Mouse (Mus musculus): ENCODE results near the gene Galp. TPM values are rescaled to one million over a fixed set of nuclear protein-coding genes. Genes with fewer than 3 reads are reported as not detected.
"Not testable (repeated sequence)": the region's sequence is repeated elsewhere in the genome, so short reads cannot be mapped to it uniquely, and the experiment has no call there.

Galp gene
- polyA plus RNA-seq, 1 experiment from 2014 or later = not detected

DNA sequence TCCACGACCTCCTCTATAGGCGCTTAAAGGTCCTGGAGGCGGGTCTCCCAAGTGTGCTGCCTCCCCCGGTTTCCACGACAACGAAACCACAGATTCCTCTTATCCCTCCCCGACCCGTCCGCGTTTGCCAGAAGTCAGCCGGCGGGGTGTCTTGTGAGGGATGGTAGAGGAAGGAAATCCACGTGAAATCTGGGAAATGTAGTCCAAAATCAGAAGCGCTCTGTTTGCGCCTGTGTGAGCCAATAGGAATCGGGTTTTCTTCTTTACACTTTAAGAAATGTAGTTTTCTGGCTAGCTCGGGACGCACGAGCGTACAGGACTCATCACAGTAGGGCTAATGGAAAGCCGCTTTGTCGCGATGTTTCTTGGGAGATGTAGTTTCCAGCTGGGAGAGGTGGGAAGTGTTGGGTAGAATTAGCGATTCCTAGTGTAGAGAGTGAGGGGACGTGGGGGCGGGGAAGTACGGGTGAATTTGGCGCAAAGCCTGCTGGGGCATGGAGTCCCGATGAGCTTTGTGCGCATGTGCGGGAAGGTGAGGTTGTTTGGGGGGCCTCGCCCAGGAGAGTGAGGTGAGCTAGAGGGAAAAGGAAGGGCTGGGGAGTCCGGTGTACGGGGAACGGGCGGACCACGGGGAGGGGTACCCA lies 24.8 kb upstream of the Galp start, which contains the start of gene Zfp444:
Zfp444 (plus strand) TSS at position 221 of the 644 bp plus-strand sequence.
- H3K4me2 ChIP-seq (ENCODE audit: low read length) = peak within 1 kb of the TSS; percentile 79
- no peaks in the 10 kb centered on the region for H3K27me3 ChIP-seq (replicated peaks; ENCODE audit: control insufficient read depth, insufficient read depth, low read length)
- peak within 1 kb of the TSS; percentile 60 for H3K4me3 ChIP-seq (replicated peaks; ENCODE audit: low read length)
- H3K27ac ChIP-seq (ENCODE audit: low read length) = peak within 1 kb of the TSS; percentile 73
- ATAC-seq = peak; percentile 97
- no peaks in the 10 kb centered on the region for H3K36me3 ChIP-seq (ENCODE audit: control insufficient read depth, insufficient read depth)
- peaks cover 19% of the 10 kb centered on the region for H3K4me1 ChIP-seq (replicated peaks; ENCODE audit: control insufficient read depth, insufficient read depth, low read length)
- under 1% methylated on average over 37 of the region's 37 CpGs for WGBS
- peak within 1 kb of the TSS; percentile 74 for H3K9ac ChIP-seq (replicated peaks; ENCODE audit: low read depth, low read length)
- no peaks in the 10 kb centered on the region for H3K9me3 ChIP-seq (ENCODE audit: control insufficient read depth, low read length)

DNA sequence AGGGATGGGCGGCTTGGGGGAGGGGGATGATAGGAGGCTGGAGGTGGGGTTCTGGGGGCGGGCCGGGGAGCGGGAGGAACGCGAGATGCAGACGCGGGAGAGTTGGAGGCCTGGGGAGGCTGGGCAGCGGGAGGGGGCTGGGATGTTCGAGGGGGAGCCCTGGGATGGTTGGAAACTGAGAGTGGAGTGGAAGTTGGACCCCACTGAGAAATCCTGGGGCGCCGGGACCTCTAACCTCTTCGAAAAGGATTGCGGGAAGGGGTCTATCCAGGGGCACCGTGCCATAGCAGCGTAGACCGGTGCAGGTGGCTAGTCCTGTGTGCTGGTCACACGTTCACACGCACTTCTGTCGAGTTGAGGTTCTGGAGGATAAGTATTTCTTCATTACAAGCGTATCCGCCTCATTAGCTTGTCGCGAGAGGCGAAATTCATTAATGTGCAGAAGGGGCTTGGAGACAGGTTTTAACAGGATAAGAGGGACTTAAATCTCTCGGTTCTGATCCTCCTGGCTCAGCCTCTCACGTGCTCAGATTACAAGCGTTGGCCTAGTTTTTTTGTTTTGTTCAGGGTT lies 24.1 kb upstream of the Galp start:
- Histone ChIP-seq H3K36me3 (ENCODE audit: control insufficient read depth, insufficient read depth) (no peaks in the 10 kb centered on the region), H3K4me2 (ENCODE audit: low read length) (peak overlapping the region; percentile 79), H3K9me3 (ENCODE audit: control insufficient read depth, low read length) (no peaks in the 10 kb centered on the region), H3K4me1 (replicated peaks; ENCODE audit: control insufficient read depth, insufficient read depth, low read length) (peaks cover 19% of the 10 kb centered on the region), H3K4me3 (replicated peaks; ENCODE audit: low read length) (peak overlapping the region; percentile 60), H3K27ac (ENCODE audit: low read length) (peak overlapping the region; percentile 20), H3K27me3 (replicated peaks; ENCODE audit: control insufficient read depth, insufficient read depth, low read length) (no peaks in the 10 kb centered on the region), H3K9ac (replicated peaks; ENCODE audit: low read depth, low read length) (peak overlapping the region; percentile 74)
- under 1% methylated on average over 27 of the region's 28 CpGs for WGBS
- ATAC-seq = peak; percentile 2; the same call in 1 of the 2 replicates

DNA sequence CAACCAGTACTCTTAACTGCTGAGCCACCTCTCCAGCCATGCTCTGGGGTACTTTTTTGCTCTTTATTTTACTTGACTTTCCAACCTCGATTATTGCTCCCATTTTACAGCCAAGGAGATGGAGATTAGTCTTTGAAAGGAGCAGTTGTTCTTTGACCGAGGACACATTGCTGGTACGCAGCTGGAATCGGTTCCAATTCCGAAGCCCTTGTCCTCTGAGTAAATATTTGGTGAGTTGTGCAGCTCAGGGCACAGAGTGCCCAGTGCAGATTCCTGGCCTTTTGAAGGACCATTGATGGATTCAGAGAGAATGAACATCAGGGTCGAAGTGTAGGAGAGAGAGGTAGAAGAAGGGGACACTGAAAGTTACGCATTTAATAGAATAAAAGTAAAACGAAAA lies 23.0 kb upstream of the Galp start:
- Histone ChIP-seq H3K4me1 (replicated peaks; ENCODE audit: control insufficient read depth, insufficient read depth, low read length) (peaks cover 19% of the 10 kb centered on the region), H3K36me3 (ENCODE audit: control insufficient read depth, insufficient read depth) (no peaks in the 10 kb centered on the region), H3K27ac (ENCODE audit: low read length) (no peak overlapping the region), H3K4me2 (ENCODE audit: low read length) (no peak overlapping the region), H3K27me3 (replicated peaks; ENCODE audit: control insufficient read depth, insufficient read depth, low read length) (no peaks in the 10 kb centered on the region), H3K4me3 (replicated peaks; ENCODE audit: low read length) (no peak overlapping the region), H3K9me3 (ENCODE audit: control insufficient read depth, low read length) (no peaks in the 10 kb centered on the region), H3K9ac (replicated peaks; ENCODE audit: low read depth, low read length) (no peak overlapping the region)
- no peak for ATAC-seq
- 93% methylated on average over 8 of the region's 8 CpGs for WGBS

DNA sequence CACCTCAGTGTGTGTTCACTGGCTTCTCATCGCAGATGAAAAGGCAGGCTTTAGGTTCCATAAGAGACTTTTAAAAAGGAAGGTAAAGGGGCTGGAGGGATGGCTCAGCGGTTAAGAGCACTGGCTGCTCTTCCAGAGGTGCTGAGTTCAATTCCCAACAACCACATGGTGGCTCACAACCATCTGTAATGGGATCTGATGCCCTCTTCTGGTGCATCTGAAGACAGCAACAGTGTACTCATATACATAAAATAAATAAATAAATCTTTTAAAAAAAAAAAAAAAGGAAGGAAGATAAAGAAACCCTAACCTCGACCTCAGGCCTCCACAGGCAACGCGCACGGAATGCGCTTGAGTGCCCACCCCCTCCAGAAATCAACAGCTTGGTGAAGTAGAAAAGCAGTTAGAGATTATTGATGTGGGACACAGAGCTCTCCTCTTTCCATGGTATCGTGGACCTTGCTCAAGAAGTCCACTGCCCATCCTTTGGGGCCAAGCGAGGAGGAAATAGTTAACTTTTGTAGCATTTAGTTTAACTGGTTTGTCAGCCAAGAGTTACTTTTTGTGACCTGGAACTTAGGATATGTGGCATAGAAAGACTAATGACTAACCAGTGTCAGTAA lies 22.4 kb upstream of the Galp start:
- not testable (repeated sequence) for H3K4me3 ChIP-seq (replicated peaks; ENCODE audit: low read length); ATAC-seq; H3K9me3 ChIP-seq (ENCODE audit: control insufficient read depth, low read length); H3K27ac ChIP-seq (ENCODE audit: low read length); H3K9ac ChIP-seq (replicated peaks; ENCODE audit: low read depth, low read length); H3K4me2 ChIP-seq (ENCODE audit: low read length); H3K36me3 ChIP-seq (ENCODE audit: control insufficient read depth, insufficient read depth); H3K27me3 ChIP-seq (replicated peaks; ENCODE audit: control insufficient read depth, insufficient read depth, low read length)
- 89% methylated on average over 9 of the region's 9 CpGs for WGBS
- peaks cover 19% of the 10 kb centered on the region for H3K4me1 ChIP-seq (replicated peaks; ENCODE audit: control insufficient read depth, insufficient read depth, low read length)

DNA sequence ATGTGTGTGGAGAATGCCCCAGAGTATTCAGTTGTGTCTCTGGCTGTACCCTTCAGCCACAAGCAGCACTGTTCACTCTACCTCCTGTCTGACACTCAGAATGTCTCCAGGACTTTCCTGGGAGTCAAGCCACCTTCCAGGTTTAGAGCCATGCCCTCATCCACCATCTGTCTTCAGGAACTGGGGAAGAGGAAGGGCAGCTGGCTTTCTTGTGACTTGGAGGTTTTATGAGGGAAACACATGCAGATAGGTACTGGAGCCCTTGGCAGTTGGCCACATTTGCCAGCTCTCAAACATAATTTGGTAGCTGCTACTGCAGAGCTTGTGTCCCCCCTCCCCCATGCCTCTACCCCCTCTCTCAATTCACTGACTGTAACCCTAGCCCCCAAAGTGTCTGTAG lies 17.9 kb upstream of the Galp start:
- H3K27me3 ChIP-seq (replicated peaks; ENCODE audit: control insufficient read depth, insufficient read depth, low read length) = no peaks in the 10 kb centered on the region
- peaks cover 2% of the 10 kb centered on the region for H3K36me3 ChIP-seq (ENCODE audit: control insufficient read depth, insufficient read depth)
- H3K27ac ChIP-seq (ENCODE audit: low read length) = no peak overlapping the region
- H3K9me3 ChIP-seq (ENCODE audit: control insufficient read depth, low read length) = no peaks in the 10 kb centered on the region
- no peak overlapping the region for H3K4me3 ChIP-seq (replicated peaks; ENCODE audit: low read length)
- no peak overlapping the region for H3K9ac ChIP-seq (replicated peaks; ENCODE audit: low read depth, low read length)
- H3K4me2 ChIP-seq (ENCODE audit: low read length) = no peak overlapping the region
- no peaks in the 10 kb centered on the region for H3K4me1 ChIP-seq (replicated peaks; ENCODE audit: control insufficient read depth, insufficient read depth, low read length)
- ATAC-seq = no peak

DNA sequence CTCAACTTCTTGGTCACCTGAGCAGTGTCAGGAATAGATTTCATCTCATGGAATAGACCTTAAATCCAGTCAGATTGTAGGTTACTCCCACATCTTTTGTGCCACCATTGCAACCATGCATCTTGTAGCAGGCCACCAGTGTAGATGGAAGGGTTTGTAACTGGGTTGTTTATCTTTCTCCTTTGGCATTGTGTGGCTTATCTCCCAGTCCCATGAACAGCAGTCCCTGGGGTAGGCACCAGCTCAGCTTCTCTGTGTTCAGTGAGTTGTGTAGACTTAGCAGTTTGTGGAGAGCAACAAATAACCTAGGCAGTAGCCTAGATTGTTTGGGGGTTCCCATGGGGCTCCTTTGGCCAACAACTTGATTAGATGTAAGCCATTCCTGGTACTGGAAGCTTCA lies 14.0 kb upstream of the Galp start:
- no peak overlapping the region for H3K9ac ChIP-seq (replicated peaks; ENCODE audit: low read depth, low read length)
- no peak overlapping the region for H3K27ac ChIP-seq (ENCODE audit: low read length)
- ATAC-seq = no peak
- H3K9me3 ChIP-seq (ENCODE audit: control insufficient read depth, low read length) = no peaks in the 10 kb centered on the region
- no peak overlapping the region for H3K4me3 ChIP-seq (replicated peaks; ENCODE audit: low read length)
- no peak overlapping the region for H3K4me2 ChIP-seq (ENCODE audit: low read length)
- H3K36me3 ChIP-seq (ENCODE audit: control insufficient read depth, insufficient read depth) = peaks cover 23% of the 10 kb centered on the region
- no peaks in the 10 kb centered on the region for H3K27me3 ChIP-seq (replicated peaks; ENCODE audit: control insufficient read depth, insufficient read depth, low read length)
- no peaks in the 10 kb centered on the region for H3K4me1 ChIP-seq (replicated peaks; ENCODE audit: control insufficient read depth, insufficient read depth, low read length)

DNA sequence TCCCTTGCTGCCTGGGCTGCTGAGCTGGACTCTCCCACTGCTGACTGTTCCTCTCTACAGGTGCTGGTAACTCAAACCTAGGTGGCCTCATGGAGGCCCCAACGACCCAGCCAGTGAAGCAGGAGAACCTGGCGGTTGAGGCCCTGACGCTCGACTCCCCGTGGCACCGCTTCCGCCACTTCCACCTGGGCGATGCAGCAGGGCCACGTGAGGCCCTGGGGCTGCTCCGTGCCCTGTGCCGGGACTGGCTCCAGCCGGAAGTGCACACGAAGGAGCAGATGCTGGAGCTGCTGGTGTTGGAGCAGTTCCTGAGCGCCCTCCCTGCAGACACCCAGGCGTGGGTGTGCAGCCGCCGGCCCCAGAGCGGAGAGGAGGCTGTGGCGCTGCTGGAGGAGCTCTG lies 13.1 kb upstream of the Galp start:
- WGBS = 95% methylated on average over 19 of the region's 19 CpGs
- Histone ChIP-seq H3K36me3 (ENCODE audit: control insufficient read depth, insufficient read depth) (peaks cover 29% of the 10 kb centered on the region), H3K27me3 (replicated peaks; ENCODE audit: control insufficient read depth, insufficient read depth, low read length) (no peaks in the 10 kb centered on the region), H3K4me1 (replicated peaks; ENCODE audit: control insufficient read depth, insufficient read depth, low read length) (no peaks in the 10 kb centered on the region), H3K9ac (replicated peaks; ENCODE audit: low read depth, low read length) (no peak overlapping the region), H3K4me2 (ENCODE audit: low read length) (no peak overlapping the region), H3K9me3 (ENCODE audit: control insufficient read depth, low read length) (no peaks in the 10 kb centered on the region), H3K27ac (ENCODE audit: low read length) (no peak overlapping the region), H3K4me3 (replicated peaks; ENCODE audit: low read length) (no peak overlapping the region)
- no peak for ATAC-seq

DNA sequence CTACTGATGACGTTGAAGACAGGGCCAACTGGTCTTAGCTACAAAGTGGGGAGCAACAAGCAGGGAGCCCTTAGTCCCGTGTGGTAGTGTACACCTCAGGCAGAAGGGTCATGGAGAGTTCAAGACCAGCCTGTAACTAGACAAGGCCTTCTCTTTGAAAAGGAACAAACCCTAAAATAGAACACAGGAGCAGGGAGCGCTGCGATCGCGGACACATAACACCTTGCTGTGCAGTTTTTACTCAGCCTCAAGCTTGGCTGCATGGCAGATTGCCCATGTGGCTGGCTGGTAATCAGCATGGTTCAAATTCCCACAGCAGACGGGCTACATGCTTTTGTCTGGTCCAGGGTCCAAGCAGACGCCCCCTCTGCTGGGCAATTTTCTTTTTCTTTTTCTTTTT lies 12.4 kb upstream of the Galp start:
- H3K4me1 ChIP-seq (replicated peaks; ENCODE audit: control insufficient read depth, insufficient read depth, low read length) = no peaks in the 10 kb centered on the region
- no peak for ATAC-seq
- H3K27me3 ChIP-seq (replicated peaks; ENCODE audit: control insufficient read depth, insufficient read depth, low read length) = no peaks in the 10 kb centered on the region
- WGBS = 83% methylated on average over 8 of the region's 8 CpGs
- H3K9ac ChIP-seq (replicated peaks; ENCODE audit: low read depth, low read length) = no peak overlapping the region
- no peak overlapping the region for H3K4me2 ChIP-seq (ENCODE audit: low read length)
- no peak overlapping the region for H3K27ac ChIP-seq (ENCODE audit: low read length)
- H3K9me3 ChIP-seq (ENCODE audit: control insufficient read depth, low read length) = no peaks in the 10 kb centered on the region
- peaks cover 34% of the 10 kb centered on the region for H3K36me3 ChIP-seq (ENCODE audit: control insufficient read depth, insufficient read depth)
- no peak overlapping the region for H3K4me3 ChIP-seq (replicated peaks; ENCODE audit: low read length)

DNA sequence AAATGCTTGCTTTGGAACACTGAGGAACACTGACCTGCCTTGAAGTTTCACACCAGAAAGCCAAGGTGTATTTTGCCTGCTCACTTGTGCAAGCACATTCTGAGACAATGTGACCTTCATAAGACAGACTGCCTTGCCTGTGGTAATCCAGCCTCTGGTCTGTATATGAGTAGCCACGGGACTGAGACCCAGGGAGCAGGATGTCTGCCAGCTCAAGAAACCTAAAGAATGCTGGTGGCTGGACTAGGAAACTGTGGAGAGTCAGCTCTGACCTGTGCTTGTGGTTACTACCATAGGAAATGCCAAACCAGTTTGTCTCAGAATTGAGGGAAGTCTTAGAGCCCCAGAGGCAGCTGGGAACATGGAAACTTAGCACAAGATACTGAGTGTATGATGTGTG lies 11.5 kb upstream of the Galp start:
- 98% methylated on average over 1 of the region's 1 CpGs for WGBS
- ATAC-seq = no peak
- no peak overlapping the region for H3K4me3 ChIP-seq (replicated peaks; ENCODE audit: low read length)

More for the DNA sequence above, 11.5 kb upstream of the Galp start:
- no peak overlapping the region for H3K9ac ChIP-seq (replicated peaks; ENCODE audit: low read depth, low read length)
- H3K36me3 ChIP-seq (ENCODE audit: control insufficient read depth, insufficient read depth) = peaks cover 40% of the 10 kb centered on the region
- H3K27me3 ChIP-seq (replicated peaks; ENCODE audit: control insufficient read depth, insufficient read depth, low read length) = no peaks in the 10 kb centered on the region
- no peak overlapping the region for H3K27ac ChIP-seq (ENCODE audit: low read length)
- no peaks in the 10 kb centered on the region for H3K4me1 ChIP-seq (replicated peaks; ENCODE audit: control insufficient read depth, insufficient read depth, low read length)
- no peak overlapping the region for H3K4me2 ChIP-seq (ENCODE audit: low read length)
- H3K9me3 ChIP-seq (ENCODE audit: control insufficient read depth, low read length) = no peaks in the 10 kb centered on the region

Data from forebrain, embryonic 16.5 days (tissue).